Mouse (Mus musculus) R1 (cell line): Measurements from ENCODE around the gene Ap2a1.

ENCODE experiments used
- DNase-seq: peaks from one replicate; pipeline ENCODE4 v3.0.0-alpha.2; 2018; ENCODE audit warnings: low read depth, low spot score

The Ap2a1 gene

GRCm38 (mm10) chr7:44866276-44867009, 62.9 kb downstream of the Ap2a1 start:
- no peak for DNase-seq

- DNase-seq, result no peak
These were observed 64.4 kb downstream of the Ap2a1 start for GRCm38 (mm10) chr7:44864595-44865542.

GRCm38 (mm10) chr7:44863982-44864494, 65.3 kb downstream of the Ap2a1 start:
- no peak for DNase-seq

- no peak for DNase-seq
These were observed 66.1 kb downstream of the Ap2a1 start for GRCm38 (mm10) chr7:44863210-44863609.

GRCm38 (mm10) chr7:44862434-44862833, 66.9 kb downstream of the Ap2a1 start:
- no peak for DNase-seq

GRCm38 (mm10) chr7:44861429-44861816, 67.9 kb downstream of the Ap2a1 start:
- peak; percentile 38 for DNase-seq

GRCm38 (mm10) chr7:44860576-44861428, 68.5 kb downstream of the Ap2a1 start:
- peak; percentile 75 for DNase-seq

GRCm38 (mm10) chr7:44859896-44860295, 69.4 kb downstream of the Ap2a1 start:
- DNase-seq, result no peak

- DNase-seq, result peak; percentile 85
These were observed 71.4 kb downstream of the Ap2a1 start for GRCm38 (mm10) chr7:44857905-44858304.

- DNase-seq, result peak; percentile 96
These were observed 72.2 kb downstream of the Ap2a1 start, which contains the start of gene Pnkp for GRCm38 (mm10) chr7:44857042-44857552. Gene Pnkp (plus strand): TSS chr7:44857139.

- DNase-seq, result peak; percentile 42
These were observed 72.9 kb downstream of the Ap2a1 start for GRCm38 (mm10) chr7:44856265-44856916.

GRCm38 (mm10) chr7:44855036-44855435, 74.3 kb downstream of the Ap2a1 start:
- no peak for DNase-seq

- DNase-seq, result peak; percentile 90
These were observed 74.8 kb downstream of the Ap2a1 start for GRCm38 (mm10) chr7:44854356-44855031.

- no peak for DNase-seq
These were observed 75.5 kb downstream of the Ap2a1 start for GRCm38 (mm10) chr7:44853596-44854355.

GRCm38 (mm10) chr7:44853065-44853464, 76.2 kb downstream of the Ap2a1 start:
- DNase-seq, result no peak

GRCm38 (mm10) chr7:44852259-44853027, 76.9 kb downstream of the Ap2a1 start:
- no peak for DNase-seq

GRCm38 (mm10) chr7:44851625-44852234, 77.6 kb downstream of the Ap2a1 start:
- no peak for DNase-seq
